Mouse (Mus musculus) spleen, postnatal 10 days (tissue): ENCODE results near the gene Dennd2d.

Experiments
- DNase-seq, 2 experiments: peaks; one replicate each; pipeline ENCODE4 v3.0.0; 2021 to 2022; ENCODE audit warnings: low spot score in 2 of 2

The Dennd2d gene

GRCm38 (mm10) chr3:106482281-106483081, at the start of gene Dennd2d:
Dennd2d (plus strand) TSS chr3:106482405.
- peak; percentile 54 to 77 for DNase-seq

GRCm38 (mm10) chr3:106448571-106448970, 33.6 kb upstream of the Dennd2d start:
- DNase-seq, result peak in 1 of 2 experiments; percentile 44

GRCm38 (mm10) chr3:106448995-106449394, 33.2 kb upstream of the Dennd2d start:
- DNase-seq, result no peak

GRCm38 (mm10) chr3:106449567-106449966, 32.6 kb upstream of the Dennd2d start:
- peak in 1 of 2 experiments; percentile 17 for DNase-seq

- peak in 1 of 2 experiments; percentile 29 for DNase-seq
These were observed 29.6 kb upstream of the Dennd2d start for GRCm38 (mm10) chr3:106452616-106453015.

- no peak for DNase-seq
These were observed 24.8 kb upstream of the Dennd2d start for GRCm38 (mm10) chr3:106457298-106457869.

GRCm38 (mm10) chr3:106462059-106462470, 20.1 kb upstream of the Dennd2d start:
- no peak for DNase-seq

- no peak for DNase-seq
These were observed 19.7 kb upstream of the Dennd2d start for GRCm38 (mm10) chr3:106462493-106462892.

- no peak for DNase-seq
These were observed 17.5 kb upstream of the Dennd2d start for GRCm38 (mm10) chr3:106464750-106465149.

- no peak for DNase-seq
These were observed 8.0 kb upstream of the Dennd2d start for GRCm38 (mm10) chr3:106474210-106474609.

GRCm38 (mm10) chr3:106476863-106477262, 5.3 kb upstream of the Dennd2d start:
- no peak for DNase-seq

GRCm38 (mm10) chr3:106483297-106483696, 1.1 kb downstream of the Dennd2d start:
- DNase-seq, result no peak

- no peak for DNase-seq
These were observed 1.7 kb downstream of the Dennd2d start for GRCm38 (mm10) chr3:106483796-106484405.

- DNase-seq, result no peak
These were observed 2.7 kb downstream of the Dennd2d start for GRCm38 (mm10) chr3:106484861-106485260.

- DNase-seq, result peak in 1 of 2 experiments; percentile 45
These were observed 3.6 kb downstream of the Dennd2d start for GRCm38 (mm10) chr3:106485810-106486209.

- no peak for DNase-seq
These were observed 5.3 kb downstream of the Dennd2d start for GRCm38 (mm10) chr3:106487551-106487950.

GRCm38 (mm10) chr3:106490239-106490638, 8.0 kb downstream of the Dennd2d start:
- DNase-seq, result no peak

- no peak for DNase-seq
These were observed 10.5 kb downstream of the Dennd2d start for GRCm38 (mm10) chr3:106492723-106493122.

- no peak for DNase-seq
These were observed 11.0 kb downstream of the Dennd2d start for GRCm38 (mm10) chr3:106493202-106493601.

GRCm38 (mm10) chr3:106493882-106494281, 11.7 kb downstream of the Dennd2d start:
- no peak for DNase-seq

GRCm38 (mm10) chr3:106494417-106494950, 12.3 kb downstream of the Dennd2d start:
- no peak for DNase-seq

- DNase-seq, result no peak
These were observed 13.3 kb downstream of the Dennd2d start for GRCm38 (mm10) chr3:106495346-106496044.
